Mouse (Mus musculus): ENCODE results near the gene Igf2r.

- TF ChIP-seq CTCF (IDR thresholded peaks at IDR 0.05; ENCODE audit: low read depth, low read length) (no peak), TAL1 (conservative IDR thresholded peaks at IDR 0.05; ENCODE audit: low read depth, low read length) (no peak)
Observed at GRCm38 (mm10) chr17:12757161-12757560, 12.3 kb downstream of the Igf2r start.

Measured in G1E (cell line).